Mouse (Mus musculus): ENCODE measurements around the gene Msl3. TPM values are rescaled to one million over a fixed set of nuclear protein-coding genes. Genes with fewer than 3 reads are reported as not detected.

Gene Msl3
- polyA plus RNA-seq (2017; shearing (Covaris generic)): 41.1 TPM

GRCm38 (mm10) chrX:168673525-168674406 lies at the start of gene Msl3:
TSS of gene Msl3 (minus strand) at chrX:168673898.

Other genes starting within 250 kb of the Msl3 start
- gene Frmpd4, start 96.7 kb downstream of the Msl3 start, polyA plus RNA-seq (2017; shearing (Covaris generic)): not detected
- gene Arhgap6, start 121.2 kb upstream of the Msl3 start, polyA plus RNA-seq (2017; shearing (Covaris generic)): 0.07 TPM